Mouse (Mus musculus): Measurements from ENCODE around the gene Gm47969.

Gm47969 gene

GRCm38 (mm10) chr1:83059278-83059677, 14.5 kb downstream of the Gm47969 start, which contains the start of gene A030005K14Rik:
Gene A030005K14Rik, minus strand, starts transcription at chr1:83059378.
- no peak for TF ChIP-seq GATA4 (IDR thresholded peaks at IDR 0.05; ENCODE audit: insufficient replicate concordance, low read length)

DNA sequence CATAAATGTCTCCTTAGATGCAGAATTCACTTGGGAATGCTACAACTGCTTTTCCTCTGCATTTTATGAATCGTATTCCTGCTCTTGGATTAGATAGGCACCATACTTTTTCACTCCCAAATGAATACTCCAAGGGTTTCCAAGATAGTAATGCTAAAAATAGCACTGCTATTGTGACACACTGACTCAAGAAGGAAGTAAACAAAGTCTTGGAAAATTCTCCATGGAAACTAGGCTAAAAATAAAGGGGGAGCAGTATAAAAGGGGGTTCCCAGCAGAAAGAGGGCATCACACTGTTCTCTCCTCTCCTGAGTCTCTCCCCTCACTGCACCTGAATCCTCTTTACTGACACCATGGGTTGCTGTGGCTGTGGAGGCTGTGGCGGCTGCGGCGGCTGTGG, 15.9 kb downstream of the Gm47969 start, which contains the start of gene Krtap28-13:
Krtap28-13 (plus strand) TSS at position 288 of the 400 bp plus-strand sequence.
- TF ChIP-seq GATA4 (IDR thresholded peaks at IDR 0.05; ENCODE audit: insufficient replicate concordance, low read length), result no peak

DNA sequence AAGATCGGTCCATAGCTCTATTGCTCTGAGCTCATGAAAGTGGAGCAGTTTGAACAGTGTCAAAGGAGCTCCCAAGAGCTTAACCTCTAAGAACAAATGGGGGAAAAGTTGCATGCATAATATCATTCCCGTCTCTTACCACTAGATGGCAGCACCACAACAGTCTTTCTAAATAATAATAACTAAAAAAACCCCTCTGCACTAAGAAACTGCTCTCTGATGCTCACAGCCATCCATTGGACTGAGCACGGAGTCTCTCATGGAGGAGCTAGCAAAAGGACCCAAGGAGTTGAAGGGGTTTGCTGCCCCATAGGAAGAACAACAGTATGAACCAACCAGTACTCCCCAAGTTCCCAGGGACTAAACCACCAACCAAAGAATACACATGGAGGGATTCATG, 20.1 kb downstream of the Gm47969 start:
- TF ChIP-seq GATA4 (IDR thresholded peaks at IDR 0.05; ENCODE audit: insufficient replicate concordance, low read length), result no peak

- no peak for TF ChIP-seq GATA4 (IDR thresholded peaks at IDR 0.05; ENCODE audit: insufficient replicate concordance, low read length)
Observed at GRCm38 (mm10) chr1:83066577-83066976, 21.8 kb downstream of the Gm47969 start.

GRCm38 (mm10) chr1:83067205-83067604, 22.5 kb downstream of the Gm47969 start:
- TF ChIP-seq GATA4 (IDR thresholded peaks at IDR 0.05; ENCODE audit: insufficient replicate concordance, low read length), result no peak

GRCm38 (mm10) chr1:83075526-83076189, 30.9 kb downstream of the Gm47969 start:
- TF ChIP-seq GATA4 (IDR thresholded peaks at IDR 0.05; ENCODE audit: insufficient replicate concordance, low read length), result no peak

DNA sequence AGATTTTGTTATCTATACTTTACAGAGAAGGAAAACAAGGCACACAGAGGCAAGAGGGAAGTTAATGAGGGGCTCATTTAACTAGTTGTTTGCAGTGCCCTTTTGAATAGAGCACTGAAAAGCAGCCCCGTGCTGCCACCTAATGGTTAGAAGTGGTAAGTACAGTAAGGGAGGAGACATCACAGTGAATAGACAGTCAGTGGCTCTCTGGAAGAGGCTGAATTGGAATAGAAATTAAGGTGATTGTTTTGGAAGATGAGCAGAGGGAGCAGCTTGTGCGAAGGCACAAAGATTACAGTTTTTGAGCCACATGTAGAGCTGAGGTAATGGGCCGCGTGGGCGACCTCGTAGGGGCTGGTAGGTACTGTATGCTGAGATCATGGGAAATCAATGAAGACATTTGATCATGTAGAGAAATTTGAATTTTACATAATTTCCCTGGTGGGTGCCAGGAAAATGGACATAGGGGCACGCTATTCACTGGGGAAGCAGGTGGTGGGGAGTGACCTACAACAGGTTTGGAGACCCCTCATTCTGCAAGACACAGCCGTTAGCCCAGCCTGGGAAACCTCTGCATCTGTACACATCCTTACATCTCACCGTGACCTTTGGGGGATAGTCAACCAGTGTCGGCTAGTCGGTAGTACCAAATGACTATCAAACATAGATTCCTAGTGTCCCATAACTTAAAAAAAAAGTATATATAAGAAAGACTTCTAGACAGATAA, 31.6 kb downstream of the Gm47969 start:
- TF ChIP-seq GATA4 (IDR thresholded peaks at IDR 0.05; ENCODE audit: insufficient replicate concordance, low read length), result no peak

DNA sequence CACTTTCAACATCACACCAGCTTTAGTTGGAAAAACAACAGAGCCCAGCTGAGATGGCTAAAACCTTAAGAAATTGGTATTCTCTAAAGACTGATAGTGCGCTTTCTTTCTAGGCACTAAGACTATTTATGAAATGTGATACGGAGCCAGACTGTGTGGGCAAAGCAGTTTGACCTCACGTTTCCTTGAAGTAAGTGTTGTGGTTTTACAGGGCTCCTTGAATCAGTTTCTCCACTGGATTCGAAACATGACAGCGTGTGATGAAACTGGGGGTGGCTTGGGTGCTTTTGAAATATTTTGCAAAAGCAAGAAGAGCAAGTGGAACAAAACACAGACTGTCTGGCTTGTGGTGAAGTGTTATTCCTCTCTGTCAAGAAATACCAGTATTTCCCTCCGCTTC, 32.3 kb downstream of the Gm47969 start:
- no peak for TF ChIP-seq GATA4 (IDR thresholded peaks at IDR 0.05; ENCODE audit: insufficient replicate concordance, low read length)

- no peak for TF ChIP-seq GATA4 (IDR thresholded peaks at IDR 0.05; ENCODE audit: insufficient replicate concordance, low read length)
Observed at GRCm38 (mm10) chr1:83084790-83085189, 40.1 kb downstream of the Gm47969 start.

GRCm38 (mm10) chr1:83091268-83091667, 46.5 kb downstream of the Gm47969 start:
- TF ChIP-seq GATA4 (IDR thresholded peaks at IDR 0.05; ENCODE audit: insufficient replicate concordance, low read length), result no peak
